Mouse (Mus musculus): ENCODE data around the gene Enkd1. TPM values are rescaled to one million over a fixed set of nuclear protein-coding genes. Genes with fewer than 3 reads are reported as not detected.

Gene Enkd1
- polyA plus RNA-seq, 1 experiment from 2014 or later: 18.0 TPM

Other genes starting within 250 kb of the Enkd1 start
- 44.7 and 45.5 TPM in 2 replicates for gene Tppp3, start 236.7 kb downstream of the Enkd1 start, polyA plus RNA-seq (2015; fragmentation: Nextera tagmentation; extraction: Ambion mirVana)
- gene Zdhhc1, start 211.3 kb downstream of the Enkd1 start, polyA plus RNA-seq (2015; fragmentation: Nextera tagmentation; extraction: Ambion mirVana): 32.2 and 34.7 TPM in 2 replicates
- 2.5 and 2.7 TPM in 2 replicates for gene Hsd11b2, start 189.5 kb downstream of the Enkd1 start, polyA plus RNA-seq (2015; fragmentation: Nextera tagmentation; extraction: Ambion mirVana)
- gene Atp6v0d1, start 142.2 kb downstream of the Enkd1 start, polyA plus RNA-seq (2015; fragmentation: Nextera tagmentation; extraction: Ambion mirVana): 73.2 and 75.8 TPM in 2 replicates
- 21.0 and 23.4 TPM in 2 replicates for gene Ripor1, start 103.0 kb downstream of the Enkd1 start, polyA plus RNA-seq (2015; fragmentation: Nextera tagmentation; extraction: Ambion mirVana)
- gene Ctcf, start 71.6 kb downstream of the Enkd1 start, polyA plus RNA-seq (2015; fragmentation: Nextera tagmentation; extraction: Ambion mirVana): 109 and 112 TPM in 2 replicates
- 0.77 and 1.1 TPM in 2 replicates for gene Agrp, start 70.8 kb downstream of the Enkd1 start, polyA plus RNA-seq (2015; fragmentation: Nextera tagmentation; extraction: Ambion mirVana)
- 1.2 and 1.4 TPM in 2 replicates for gene Carmil2, start 21.9 kb downstream of the Enkd1 start, polyA plus RNA-seq (2015; fragmentation: Nextera tagmentation; extraction: Ambion mirVana)
- gene Acd, start 7.1 kb downstream of the Enkd1 start, polyA plus RNA-seq (2015; fragmentation: Nextera tagmentation; extraction: Ambion mirVana): 45.0 and 52.8 TPM in 2 replicates
- 14.9 and 15.0 TPM in 2 replicates for gene Pard6a, start 7.1 kb downstream of the Enkd1 start, polyA plus RNA-seq (2015; fragmentation: Nextera tagmentation; extraction: Ambion mirVana)
- gene 4933405L10Rik, start 555 bp downstream of the Enkd1 start, polyA plus RNA-seq (2015; fragmentation: Nextera tagmentation; extraction: Ambion mirVana): 0.19 TPM in 1 of 2 replicates, not detected in the other
- 16.0 and 16.2 TPM in 2 replicates for gene Gfod2, start 50.5 kb upstream of the Enkd1 start, polyA plus RNA-seq (2015; fragmentation: Nextera tagmentation; extraction: Ambion mirVana)
- 13.1 and 13.4 TPM in 2 replicates for gene Ranbp10, start 119.1 kb upstream of the Enkd1 start, polyA plus RNA-seq (2015; fragmentation: Nextera tagmentation; extraction: Ambion mirVana)
- gene Tsnaxip1, start 119.5 kb upstream of the Enkd1 start, polyA plus RNA-seq (2015; fragmentation: Nextera tagmentation; extraction: Ambion mirVana): not detected in 2 replicates
- 38.0 and 41.2 TPM in 2 replicates for gene Cenpt, start 145.1 kb upstream of the Enkd1 start, polyA plus RNA-seq (2015; fragmentation: Nextera tagmentation; extraction: Ambion mirVana)
- gene Thap11, start 146.9 kb upstream of the Enkd1 start, polyA plus RNA-seq (2015; fragmentation: Nextera tagmentation; extraction: Ambion mirVana): 61.6 and 63.3 TPM in 2 replicates
- gene Nutf2, start 152.4 kb upstream of the Enkd1 start, polyA plus RNA-seq (2015; fragmentation: Nextera tagmentation; extraction: Ambion mirVana): 151 and 214 TPM in 2 replicates
- 35.7 and 41.9 TPM in 2 replicates for gene Edc4, start 172.7 kb upstream of the Enkd1 start, polyA plus RNA-seq (2015; fragmentation: Nextera tagmentation; extraction: Ambion mirVana)
- 0.31 and 0.63 TPM in 2 replicates for gene Nrn1l, start 185.4 kb upstream of the Enkd1 start, polyA plus RNA-seq (2015; fragmentation: Nextera tagmentation; extraction: Ambion mirVana)
- gene Pskh1, start 192.2 kb upstream of the Enkd1 start, polyA plus RNA-seq (2015; fragmentation: Nextera tagmentation; extraction: Ambion mirVana): 28.7 and 30.7 TPM in 2 replicates
- 1.9 and 3.8 TPM in 2 replicates for gene Ctrl, start 225.7 kb upstream of the Enkd1 start, polyA plus RNA-seq (2015; fragmentation: Nextera tagmentation; extraction: Ambion mirVana)
- 61.2 and 61.4 TPM in 2 replicates for gene Psmb10, start 230.2 kb upstream of the Enkd1 start, polyA plus RNA-seq (2015; fragmentation: Nextera tagmentation; extraction: Ambion mirVana)
- 2.9 and 5.8 TPM in 2 replicates for gene Lcat, start 235.2 kb upstream of the Enkd1 start, polyA plus RNA-seq (2015; fragmentation: Nextera tagmentation; extraction: Ambion mirVana)